Mouse (Mus musculus): ENCODE measurements around the gene Homer3. TPM values are rescaled to one million over a fixed set of nuclear protein-coding genes. Genes with fewer than 3 reads are reported as not detected.

Homer3 gene
- total RNA-seq, 2 experiments from 2014 or later: 7.9 to 9.8 TPM

DNA sequence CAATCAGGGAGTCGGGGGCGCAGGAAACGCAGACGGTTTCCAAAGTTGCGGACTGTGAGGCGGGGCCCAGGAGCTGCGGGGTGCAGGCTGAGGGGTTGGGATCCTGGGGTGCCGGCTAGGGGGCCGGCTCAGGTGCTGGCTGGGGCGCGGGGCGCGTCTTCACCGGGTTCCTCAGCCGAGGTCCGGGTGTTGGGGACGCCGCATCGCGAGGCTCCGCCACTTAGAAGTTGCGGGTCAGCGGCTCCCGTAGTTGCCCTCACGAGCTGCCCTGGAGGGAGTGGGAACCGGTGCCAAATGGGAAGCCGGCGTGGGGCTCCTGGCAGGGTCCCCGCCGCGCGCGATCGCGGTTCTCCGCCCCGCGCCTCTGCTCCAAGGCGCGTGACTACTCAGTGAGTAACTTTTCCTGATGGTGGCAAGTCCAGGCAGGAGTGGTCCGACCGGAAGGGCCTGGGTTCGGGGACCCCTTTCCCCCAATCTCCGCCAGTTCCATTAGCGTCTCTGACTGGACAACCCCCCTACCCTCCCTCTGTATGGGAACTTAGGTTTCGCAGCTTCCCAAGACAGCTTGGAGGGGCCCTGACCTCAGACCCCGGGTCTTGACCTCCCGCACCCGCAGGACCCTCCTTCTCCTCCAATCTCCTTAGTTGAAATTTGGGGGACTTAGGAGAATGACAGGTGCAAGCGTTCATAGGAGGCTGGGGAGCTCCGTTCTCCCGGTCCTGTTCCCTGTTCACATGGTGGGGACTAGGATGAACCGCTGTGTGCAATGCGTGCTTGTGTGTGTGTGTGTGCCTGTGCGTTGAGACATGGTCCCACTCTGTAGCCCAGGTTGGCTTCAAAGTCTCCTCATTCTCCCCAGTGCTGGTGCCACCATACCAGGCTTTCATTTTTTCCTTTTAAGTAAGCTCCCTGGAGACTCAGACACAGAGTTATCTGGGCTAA lies 780 bp downstream of the Homer3 start:
- peak in 1 of 2 experiments; percentile 14 for DNase-seq (ENCODE audit: low spot score in 2 of 2)

DNA sequence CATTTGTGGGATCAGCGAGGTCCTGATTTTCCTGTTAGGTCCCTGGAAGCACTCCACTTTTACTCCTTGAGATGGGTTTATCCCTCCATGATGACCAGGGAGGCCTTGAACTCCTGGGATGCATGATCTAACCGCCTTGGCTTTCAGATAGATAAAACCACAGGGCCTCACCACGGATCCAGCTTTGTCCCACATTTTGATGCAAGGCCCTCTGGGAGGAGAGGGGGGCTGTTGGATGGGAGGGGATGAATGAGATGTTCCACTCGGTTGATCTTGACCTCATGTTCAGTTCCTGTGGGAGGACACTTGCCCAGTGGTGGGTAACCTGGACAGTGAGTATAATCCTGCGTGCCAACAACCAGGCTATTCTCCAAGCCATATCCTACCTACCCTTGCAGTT lies 1.8 kb downstream of the Homer3 start:
- no peak for DNase-seq (ENCODE audit: low spot score in 2 of 2)

DNA sequence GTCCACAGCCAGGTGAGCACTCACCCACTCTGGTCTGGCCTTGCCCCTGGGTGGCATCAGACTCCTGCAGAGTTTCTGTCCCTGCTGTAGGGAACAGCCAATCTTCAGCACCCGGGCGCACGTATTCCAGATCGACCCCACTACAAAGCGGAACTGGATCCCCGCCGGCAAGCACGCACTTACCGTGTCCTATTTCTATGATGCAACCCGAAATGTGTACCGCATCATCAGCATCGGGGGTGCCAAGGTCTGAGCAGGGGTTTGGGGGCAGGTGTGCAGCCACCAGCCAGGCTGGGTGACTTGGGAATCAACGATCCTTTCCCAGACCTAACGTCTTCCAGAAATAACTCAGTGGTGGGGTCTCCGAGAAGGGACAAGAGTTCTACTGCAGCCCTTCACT lies 2.7 kb downstream of the Homer3 start:
- DNase-seq (ENCODE audit: low spot score in 2 of 2): no peak

- no peak for DNase-seq (ENCODE audit: low spot score in 2 of 2)
These were observed 4.1 kb downstream of the Homer3 start for GRCm38 (mm10) chr8:70286737-70287136.

- DNase-seq (ENCODE audit: low spot score in 2 of 2): no peak
These were observed 11.4 kb downstream of the Homer3 start for GRCm38 (mm10) chr8:70293988-70294405.

GRCm38 (mm10) chr8:70300881-70301280 lies 18.3 kb downstream of the Homer3 start:
- DNase-seq (ENCODE audit: low spot score in 2 of 2): no peak

DNA sequence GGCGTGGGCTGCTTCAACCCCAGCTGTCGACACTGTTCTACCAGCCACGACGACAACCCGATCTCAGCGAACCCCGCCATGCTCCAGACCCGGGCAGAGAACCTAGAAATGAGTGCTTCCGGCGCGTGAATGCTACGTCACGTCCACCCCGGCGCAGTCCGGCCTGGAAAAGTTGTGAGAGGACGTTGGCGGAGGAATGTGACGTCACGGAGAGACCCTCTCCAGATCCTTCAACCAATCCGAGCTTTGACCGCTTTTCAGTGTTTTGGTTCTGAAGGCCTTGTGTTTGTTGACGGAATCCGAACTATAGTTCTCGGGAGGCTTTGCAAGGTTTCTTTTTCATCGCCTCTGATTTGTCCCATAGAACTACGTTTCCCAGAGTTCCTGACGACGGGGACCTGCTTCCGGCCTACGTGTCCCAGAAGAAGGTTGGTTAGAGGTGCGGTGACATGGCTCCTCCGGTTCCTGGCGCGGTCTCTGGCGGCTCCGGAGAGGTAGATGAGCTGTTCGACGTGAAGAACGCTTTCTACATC lies 19.8 kb downstream of the Homer3 start, which contains the start of the genes Ddx49 and Cope:
TSS of gene Ddx49 (minus strand) at position 132 of the 533 bp plus-strand sequence.
TSS of gene Cope (plus strand) at position 161 of the 533 bp plus-strand sequence.
- peak; percentile 95 to 96 for DNase-seq (ENCODE audit: low spot score in 2 of 2)

- no peak for DNase-seq (ENCODE audit: low spot score in 2 of 2)
These were observed 20.3 kb downstream of the Homer3 start for GRCm38 (mm10) chr8:70302901-70303300.

- DNase-seq (ENCODE audit: low spot score in 2 of 2): no peak
These were observed 26.7 kb downstream of the Homer3 start for GRCm38 (mm10) chr8:70309311-70309710.

DNA sequence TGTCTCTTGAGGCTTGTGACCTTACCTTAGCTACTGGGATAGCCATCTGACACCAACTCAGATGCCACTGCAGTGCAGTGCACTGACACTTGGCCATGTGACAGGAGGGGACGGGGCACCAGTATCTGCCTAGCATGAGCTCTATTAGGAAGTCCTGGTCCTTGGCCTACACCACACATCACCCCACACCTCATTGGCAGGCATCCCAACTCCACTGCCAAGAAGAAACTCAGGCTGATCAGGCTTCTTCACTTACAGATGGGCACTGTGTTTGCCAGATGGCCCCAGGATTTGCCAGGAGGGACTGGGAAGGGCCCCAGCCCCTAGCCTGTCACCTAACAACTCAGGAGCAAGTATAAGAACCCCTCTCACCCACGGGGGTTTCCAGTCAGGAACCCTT lies 30.8 kb downstream of the Homer3 start:
- no peak for DNase-seq (ENCODE audit: low spot score in 2 of 2)

- peak; percentile 69 to 84 for DNase-seq (ENCODE audit: low spot score in 2 of 2)
These were observed 33.2 kb downstream of the Homer3 start, which contains the start of gene Cers1 for GRCm38 (mm10) chr8:70315624-70316510. Gene Cers1 (plus strand): TSS chr8:70315775.

- peak; percentile 78 to 88 for DNase-seq (ENCODE audit: low spot score in 2 of 2)
These were observed 34.2 kb downstream of the Homer3 start for GRCm38 (mm10) chr8:70316511-70317504.

DNA sequence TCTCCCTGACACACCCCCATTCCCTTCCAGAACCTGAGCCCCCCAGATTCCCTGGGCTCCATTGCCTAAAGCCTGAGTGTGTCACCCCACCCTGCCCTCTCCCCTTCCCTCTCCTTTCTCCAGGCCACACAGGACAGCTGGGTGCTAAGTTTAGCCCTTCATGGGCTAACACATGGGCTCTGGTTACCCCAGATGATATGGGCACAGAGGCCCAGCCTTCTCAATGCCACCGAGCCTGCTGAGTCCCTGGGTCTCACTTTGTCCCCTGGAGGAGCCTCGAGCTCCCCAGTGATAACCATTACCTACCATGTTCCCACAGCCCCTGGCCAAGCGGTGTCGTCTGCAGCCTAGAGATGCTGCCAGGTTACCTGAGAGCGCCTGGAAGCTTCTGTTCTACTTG lies 35.2 kb downstream of the Homer3 start:
- no peak for DNase-seq (ENCODE audit: low spot score in 2 of 2)

DNA sequence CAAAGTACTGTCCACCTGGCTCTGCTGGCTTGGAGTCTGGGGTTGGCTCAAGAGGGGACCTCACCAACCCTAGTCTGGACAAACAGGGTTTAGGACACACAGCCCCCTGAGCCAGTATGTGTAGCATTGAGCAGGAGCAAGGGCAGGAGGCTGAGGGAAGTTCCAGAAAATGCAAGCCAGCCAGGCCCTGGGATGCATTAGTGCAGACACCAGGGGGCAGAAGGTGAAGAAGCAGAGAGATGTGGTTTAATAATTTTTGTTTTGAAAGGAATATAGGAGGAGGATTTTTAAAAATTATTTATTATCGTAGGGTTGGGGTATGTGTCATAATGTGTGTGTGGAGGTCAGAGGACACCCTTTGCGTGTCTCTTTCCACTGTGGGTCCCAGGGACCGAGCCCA lies 41.1 kb downstream of the Homer3 start:
- no peak for DNase-seq (ENCODE audit: low spot score in 2 of 2)

GRCm38 (mm10) chr8:70327512-70327911 lies 44.9 kb downstream of the Homer3 start:
- DNase-seq (ENCODE audit: low spot score in 2 of 2): no peak

GRCm38 (mm10) chr8:70329124-70329834 lies 46.7 kb downstream of the Homer3 start, which contains the start of gene Gdf1:
Gene Gdf1 (plus strand): TSS chr8:70329817.
- DNase-seq (ENCODE audit: low spot score in 2 of 2): no peak

- DNase-seq (ENCODE audit: low spot score in 2 of 2): no peak
These were observed 47.5 kb downstream of the Homer3 start for GRCm38 (mm10) chr8:70329835-70330740.

- peak; percentile 63 to 76 for DNase-seq (ENCODE audit: low spot score in 2 of 2)
These were observed 48.2 kb downstream of the Homer3 start for GRCm38 (mm10) chr8:70330741-70331364.

Measured in left cerebral cortex, adult 18-20 months (tissue).